Mouse (Mus musculus) heart, postnatal 10 days (tissue): Measurements from ENCODE around the gene Olfr624. TPM values are rescaled to one million over a fixed set of nuclear protein-coding genes. Genes with fewer than 3 reads are reported as not detected.
"Not testable (repeated sequence)": the region's sequence is repeated elsewhere in the genome, so short reads cannot be mapped to it uniquely, and the experiment has no call there.

Experiments
- DNase-seq, 2 experiments: peaks; one replicate each; pipeline ENCODE4 v3.0.0; 2021
- intact Hi-C: fragments of 180-260 bp; cut with DNase I; formaldehyde crosslinking; loops from one replicate; pipeline ENCODE4 v1.15.1; 2025
- total RNA-seq, 2 experiments: library from RNA; stranded (reverse); gene quantifications; 2 replicates each; pipeline ENCODE4 v1.2.3; 2021

Olfr624 gene
- not detected for total RNA-seq

DNA sequence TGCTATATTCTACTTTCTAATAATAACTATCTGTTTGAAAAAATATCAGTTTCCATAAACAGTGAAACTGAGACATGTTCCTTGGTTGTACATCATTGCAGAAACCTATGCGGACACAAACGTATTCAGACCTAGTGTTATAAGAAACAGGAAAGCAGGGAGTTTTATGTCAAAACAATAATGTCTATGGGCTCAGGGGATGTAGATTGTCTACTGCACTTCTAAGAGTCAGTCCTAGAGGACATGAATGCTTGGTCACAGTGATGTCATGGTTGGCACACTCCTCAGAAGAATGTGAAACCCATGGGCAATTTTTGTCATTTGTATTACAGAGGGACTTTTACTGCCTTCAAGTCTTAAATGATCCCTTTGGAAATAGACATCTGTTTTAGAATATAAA is at the start of gene Olfr624:
TSS of gene Olfr624 (minus strand) at position 101 of the 400 bp plus-strand sequence.
- no peak for DNase-seq
- intact Hi-C loops, result no loop called here

- intact Hi-C loops, DNase-seq: not testable (repeated sequence)
Measured at GRCm38 (mm10) chr7:103716398-103716797, 45.4 kb upstream of the Olfr624 start.

DNA sequence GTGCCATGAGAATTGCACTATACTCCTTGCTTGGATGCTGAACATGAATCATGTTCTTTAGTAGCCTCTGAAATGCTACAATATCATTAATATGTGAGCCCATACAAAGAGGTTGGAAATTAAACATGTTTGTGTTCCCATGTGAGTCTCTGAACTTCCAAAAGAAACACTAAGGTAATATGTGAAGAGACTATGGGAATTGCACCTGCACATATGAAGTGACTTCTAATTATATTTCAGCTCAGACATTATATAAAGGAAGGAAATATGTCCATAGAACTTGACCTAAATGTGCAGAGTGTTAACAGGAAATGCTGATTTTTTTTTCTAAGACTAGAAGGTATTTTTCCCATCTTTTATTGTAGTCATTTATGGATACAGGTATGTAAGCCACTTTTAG is 43.4 kb upstream of the Olfr624 start, which contains the start of gene Olfr243:
TSS of gene Olfr243 (plus strand) at position 301 of the 400 bp plus-strand sequence.
- DNase-seq, result no peak
- intact Hi-C loops, result no loop called here

DNA sequence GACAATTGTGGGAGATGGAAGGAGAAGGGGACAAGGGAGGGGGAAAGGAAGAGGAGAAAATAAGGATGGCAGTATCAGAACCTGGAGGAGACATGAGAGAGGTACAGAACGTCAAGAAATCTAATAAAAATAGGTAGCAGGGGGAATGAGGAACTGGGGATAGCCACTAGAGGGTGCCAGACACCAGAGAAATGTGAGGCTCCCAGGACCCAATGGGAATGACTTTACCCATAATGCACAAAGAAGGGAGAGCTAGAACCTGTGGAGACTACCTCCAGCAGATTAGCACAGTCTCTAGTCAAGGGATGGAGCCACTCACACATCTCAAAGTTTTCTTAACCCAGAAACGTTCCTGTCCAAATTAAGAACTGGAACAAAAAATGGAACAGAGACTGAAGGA is 41.0 kb upstream of the Olfr624 start:
- peak in 1 of 2 experiments; percentile 1 for DNase-seq
- intact Hi-C loops, result no loop called here

GRCm38 (mm10) chr7:103699469-103699868 is 28.5 kb upstream of the Olfr624 start:
- intact Hi-C loops, result no loop called here
- DNase-seq, result no peak

GRCm38 (mm10) chr7:103682420-103682819 is 11.4 kb upstream of the Olfr624 start, which contains the start of gene Olfr625-ps1:
TSS of gene Olfr625-ps1 (plus strand) at chr7:103682720.
- intact Hi-C loops, result no loop called here
- DNase-seq, result no peak

GRCm38 (mm10) chr7:103663598-103663997 is 7.4 kb downstream of the Olfr624 start, which contains the start of gene Olfr623:
TSS of gene Olfr623 (minus strand) at chr7:103663698.
- intact Hi-C loops, result no loop called here
- DNase-seq, result no peak

DNA sequence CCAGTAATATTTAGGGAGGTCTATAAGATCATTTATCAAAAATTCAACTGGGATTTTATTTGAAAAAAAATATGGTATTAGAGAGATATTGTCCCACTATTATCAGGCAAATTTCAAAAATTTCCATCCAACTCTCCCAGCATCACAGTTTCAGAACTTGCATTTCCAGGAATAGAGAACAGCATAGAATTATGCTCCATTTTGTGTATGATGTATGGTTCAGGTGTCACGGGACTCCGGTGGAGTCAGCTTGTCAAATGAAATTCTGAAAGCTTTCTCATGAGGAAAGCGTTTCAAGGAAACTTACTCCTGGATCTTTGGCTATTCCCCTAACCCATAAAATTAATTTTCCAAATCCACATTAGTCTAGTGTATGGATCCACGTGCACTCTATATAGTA is 26.9 kb downstream of the Olfr624 start:
- DNase-seq, result no peak
- intact Hi-C loops, result no loop called here

DNA sequence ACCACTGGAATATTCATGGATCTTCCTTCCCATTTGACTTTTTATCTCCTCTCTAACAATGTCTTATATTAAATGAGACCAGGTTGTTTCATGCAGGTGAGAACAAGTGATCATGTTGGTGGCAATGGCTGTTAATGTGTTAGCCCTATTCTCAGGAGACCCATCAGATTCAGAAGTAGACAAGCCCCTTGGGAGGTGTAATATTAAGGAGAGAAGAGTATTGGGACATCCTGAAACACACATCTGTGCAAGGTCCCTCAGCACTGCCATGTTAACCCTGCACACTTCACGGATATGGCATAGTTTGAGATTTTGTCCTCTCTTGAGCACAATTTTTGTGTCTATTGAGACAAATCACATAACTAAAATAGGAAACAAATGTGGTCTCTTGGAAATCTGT is 28.4 kb downstream of the Olfr624 start, which contains the start of gene Olfr622:
TSS of gene Olfr622 (minus strand) at position 101 of the 400 bp plus-strand sequence.
- no peak for DNase-seq
- intact Hi-C loops, result no loop called here

DNA sequence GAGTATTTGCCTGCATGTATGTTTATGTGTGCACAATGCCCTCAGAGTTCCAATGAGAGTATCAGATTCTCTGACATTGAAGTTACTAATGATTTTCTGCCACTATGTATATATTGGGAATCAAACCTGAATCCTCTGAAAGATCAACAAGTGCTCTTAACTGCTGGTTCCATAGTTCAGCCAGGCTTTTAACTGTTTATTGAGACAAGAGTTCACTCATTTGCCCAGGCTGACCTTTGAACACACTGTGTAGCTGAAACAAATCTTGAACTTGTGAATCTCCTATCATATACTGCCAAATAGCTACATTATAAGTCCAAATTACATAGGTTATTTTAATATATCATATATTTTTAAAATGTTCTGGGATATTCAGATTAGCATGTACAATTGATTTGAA is 34.2 kb downstream of the Olfr624 start:
- intact Hi-C loops, result no loop called here
- DNase-seq, result no peak

Other genes starting within 250 kb of the Olfr624 start
- not detected for gene Olfr605, start 225.8 kb downstream of the Olfr624 start, total RNA-seq
- not detected for gene Olfr606, start 222.1 kb downstream of the Olfr624 start, total RNA-seq
- gene Olfr607, start 207.0 kb downstream of the Olfr624 start, total RNA-seq, result not detected
- under 1 TPM; 0.17 to 0.62 TPM for gene Olfr608, start 201.3 kb downstream of the Olfr624 start, total RNA-seq
- gene Olfr609, start 173.1 kb downstream of the Olfr624 start, total RNA-seq, result not detected
- gene Olfr610, start 159.1 kb downstream of the Olfr624 start, total RNA-seq, result not detected
- gene Olfr611, start 150.3 kb downstream of the Olfr624 start, total RNA-seq, result not detected
- gene Olfr612, start 128.5 kb downstream of the Olfr624 start, total RNA-seq, result not detected
- gene Olfr613, start 123.1 kb downstream of the Olfr624 start, total RNA-seq, result not detected
- gene Olfr615, start 115.1 kb downstream of the Olfr624 start, total RNA-seq, result not detected
- not detected for gene Olfr616, start 102.0 kb downstream of the Olfr624 start, total RNA-seq
- not detected for gene Olfr617, start 98.1 kb downstream of the Olfr624 start, total RNA-seq
- not detected for gene Olfr618, start 81.1 kb downstream of the Olfr624 start, total RNA-seq
- not detected for gene Olfr619, start 70.6 kb downstream of the Olfr624 start, total RNA-seq
- gene Olfr620, start 58.7 kb downstream of the Olfr624 start, total RNA-seq, result not detected
- not detected for gene Olfr622, start 28.5 kb downstream of the Olfr624 start, total RNA-seq
- gene Olfr623, start 7.5 kb downstream of the Olfr624 start, total RNA-seq, result not detected
- not detected for gene Olfr625-ps1, start 11.5 kb upstream of the Olfr624 start, total RNA-seq
- not detected for gene Olfr243, start 43.5 kb upstream of the Olfr624 start, total RNA-seq
- gene Olfr628, start 59.2 kb upstream of the Olfr624 start, total RNA-seq, result not detected
- not detected for gene Olfr629, start 73.8 kb upstream of the Olfr624 start, total RNA-seq
- not detected for gene Olfr630, start 86.1 kb upstream of the Olfr624 start, total RNA-seq
- not detected for gene Olfr69, start 100.4 kb upstream of the Olfr624 start, total RNA-seq
- gene Olfr68, start 108.5 kb upstream of the Olfr624 start, total RNA-seq, result not detected
- gene Olfr67, start 120.6 kb upstream of the Olfr624 start, total RNA-seq, result not detected
- gene Hbb-bt, start 142.8 kb upstream of the Olfr624 start, total RNA-seq, result 1,000 to 10,000 TPM in 1 of 2 experiments, 100 to 1,000 TPM in 1; 560 to 1,219 TPM
- gene Hbb-bs, start 156.9 kb upstream of the Olfr624 start, total RNA-seq, result 1,000 to 10,000 TPM; 4,406 to 9,811 TPM
- gene Hbb-bh2, start 169.3 kb upstream of the Olfr624 start, total RNA-seq, result not detected
- gene Hbb-bh1, start 172.0 kb upstream of the Olfr624 start, total RNA-seq, result not detected
- gene Hbb-y, start 182.0 kb upstream of the Olfr624 start, total RNA-seq, result not detected
- not detected for gene Olfr66, start 215.1 kb upstream of the Olfr624 start, total RNA-seq
- not detected for gene Olfr64, start 223.3 kb upstream of the Olfr624 start, total RNA-seq
- gene Olfr65, start 232.3 kb upstream of the Olfr624 start, total RNA-seq, result not detected